Mouse (Mus musculus) T-helper 1 cell (primary cell): Measurements from ENCODE around the gene Serpini1.

ENCODE experiments used
- in situ Hi-C: fragments of 300-600 bp; cut with MboI, MseI; formaldehyde crosslinking; loops from one replicate; pipeline ENCODE4 v1.15.1; 2025; ENCODE audit warnings: high pct_unique_total_duplicates

Serpini1 gene

DNA sequence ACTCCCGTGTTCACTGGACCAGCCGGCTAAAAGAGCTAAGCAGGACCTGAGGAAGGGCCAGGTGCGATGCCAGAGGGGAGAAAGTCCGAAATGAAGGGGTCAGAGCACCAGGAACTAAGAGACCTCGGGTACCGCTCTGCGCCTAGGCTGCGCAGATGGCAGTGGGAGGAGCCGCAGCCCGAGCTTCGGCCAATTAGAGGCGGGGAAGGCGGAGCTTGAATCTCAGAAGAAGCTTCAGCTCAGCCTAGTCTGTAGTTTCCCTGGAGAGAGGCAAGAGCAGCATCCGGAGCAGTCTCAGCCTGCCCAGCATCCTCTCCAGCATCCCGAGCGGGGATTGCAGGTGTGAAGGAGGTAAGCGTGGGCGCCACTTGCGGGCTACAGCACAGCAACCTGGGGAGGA lies at the start of gene Serpini1:
TSS of gene Serpini1 (plus strand) at position 256 of the 400 bp plus-strand sequence.
- in situ Hi-C loops, result no loop called here

- in situ Hi-C loops, result no loop called here
These were observed 39.6 kb upstream of the Serpini1 start for GRCm38 (mm10) chr3:75517631-75518250.

DNA sequence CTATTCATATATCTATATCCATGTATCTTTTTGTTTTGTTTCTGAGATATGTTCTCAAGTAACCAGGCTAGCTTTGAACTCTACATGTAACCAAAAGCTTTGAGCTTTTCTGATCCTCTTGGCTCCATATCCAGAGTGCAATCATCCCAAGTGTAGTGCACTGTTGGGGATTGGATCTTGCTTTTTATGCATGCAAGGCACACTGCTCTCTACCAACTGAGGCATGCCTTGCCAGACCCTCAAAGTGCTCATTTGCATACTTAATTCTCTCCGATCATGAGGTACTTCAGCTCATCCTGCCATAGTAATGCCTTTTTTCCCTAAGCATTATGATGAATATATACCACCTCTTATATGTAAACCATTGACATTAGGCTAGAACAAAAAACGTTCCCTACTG lies 36.0 kb upstream of the Serpini1 start:
- in situ Hi-C loops, result no loop called here

- in situ Hi-C loops, result no loop called here
These were observed 34.8 kb upstream of the Serpini1 start for GRCm38 (mm10) chr3:75522527-75522926.

DNA sequence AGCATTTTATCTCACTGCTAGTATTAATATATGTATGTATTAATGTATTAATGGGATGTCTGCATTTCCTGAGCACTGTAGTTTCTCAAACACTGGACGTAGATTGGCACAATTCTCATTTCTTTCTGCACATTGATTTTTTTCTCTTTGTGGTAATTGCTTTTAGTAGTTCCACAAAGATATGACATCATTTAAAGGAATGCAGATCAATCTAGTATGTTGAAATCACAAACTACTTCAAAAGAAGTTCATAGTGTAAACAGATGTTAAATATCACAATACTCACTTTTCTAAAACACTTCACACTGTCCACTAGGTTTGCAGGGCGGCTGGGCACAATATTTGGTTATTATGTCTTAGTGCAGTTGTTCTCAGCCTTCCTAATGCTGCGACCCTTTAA lies 26.3 kb upstream of the Serpini1 start:
- in situ Hi-C loops, result no loop called here

- in situ Hi-C loops, result no loop called here
These were observed 23.1 kb upstream of the Serpini1 start for GRCm38 (mm10) chr3:75534045-75534834.

DNA sequence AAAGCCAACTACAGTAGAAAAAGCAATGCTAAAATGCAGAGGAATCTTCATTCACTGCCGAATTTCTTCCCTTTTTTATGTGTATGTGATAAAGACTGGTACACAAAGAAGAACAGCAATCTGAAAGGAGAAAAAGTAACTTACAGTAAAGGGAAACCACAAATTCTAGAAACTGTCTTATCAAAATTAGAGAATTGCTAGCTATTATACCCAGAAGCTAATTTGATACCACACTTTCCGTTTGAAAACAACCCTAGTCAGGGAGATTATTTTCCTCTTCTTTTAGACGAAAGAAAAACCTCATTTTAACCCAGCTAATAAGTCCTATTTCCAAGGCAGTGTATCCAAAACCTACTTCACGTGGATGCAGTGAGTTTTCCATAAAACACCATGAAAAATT lies 16.1 kb upstream of the Serpini1 start:
- in situ Hi-C loops, result no loop called here

DNA sequence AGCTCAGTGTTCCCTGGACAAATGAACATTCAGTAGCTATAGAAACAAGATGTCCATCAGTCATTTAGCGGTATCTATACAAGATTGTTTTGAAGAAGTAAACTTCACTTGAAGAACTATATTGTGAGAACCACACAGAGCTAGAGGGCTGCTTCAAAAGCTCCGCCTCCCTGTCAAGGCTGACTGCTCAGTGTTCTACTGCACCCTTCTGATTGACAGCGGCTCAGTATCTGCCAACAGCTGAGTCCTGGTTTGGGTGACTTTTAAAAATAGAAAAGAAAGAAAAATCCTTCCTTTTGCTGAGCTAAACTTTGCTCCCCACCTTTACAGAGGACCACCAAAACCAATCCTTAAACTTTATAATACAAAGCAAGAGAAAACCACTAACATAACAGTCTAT lies 14.5 kb upstream of the Serpini1 start:
- in situ Hi-C loops, result no loop called here

DNA sequence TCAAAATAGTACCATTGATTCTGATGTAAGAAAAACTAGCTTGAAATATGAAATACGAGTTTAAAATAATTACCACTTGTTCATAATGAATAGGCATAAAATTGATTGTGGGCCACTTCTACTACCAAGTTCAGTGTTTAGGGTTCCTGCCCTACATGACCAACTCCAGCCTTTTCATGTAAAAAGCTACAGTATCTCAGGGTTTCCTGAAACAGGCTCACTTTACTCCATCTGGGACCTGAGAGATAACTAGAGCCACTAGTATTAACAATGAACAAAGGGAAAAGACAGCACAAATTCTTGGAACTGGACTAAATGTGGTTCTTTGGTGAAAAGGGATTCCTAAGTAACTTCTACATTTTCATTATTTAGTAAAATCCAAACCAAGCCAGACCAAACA lies 13.1 kb upstream of the Serpini1 start:
- in situ Hi-C loops, result no loop called here

GRCm38 (mm10) chr3:75551248-75551647 lies 6.1 kb upstream of the Serpini1 start:
- in situ Hi-C loops, result no loop called here

DNA sequence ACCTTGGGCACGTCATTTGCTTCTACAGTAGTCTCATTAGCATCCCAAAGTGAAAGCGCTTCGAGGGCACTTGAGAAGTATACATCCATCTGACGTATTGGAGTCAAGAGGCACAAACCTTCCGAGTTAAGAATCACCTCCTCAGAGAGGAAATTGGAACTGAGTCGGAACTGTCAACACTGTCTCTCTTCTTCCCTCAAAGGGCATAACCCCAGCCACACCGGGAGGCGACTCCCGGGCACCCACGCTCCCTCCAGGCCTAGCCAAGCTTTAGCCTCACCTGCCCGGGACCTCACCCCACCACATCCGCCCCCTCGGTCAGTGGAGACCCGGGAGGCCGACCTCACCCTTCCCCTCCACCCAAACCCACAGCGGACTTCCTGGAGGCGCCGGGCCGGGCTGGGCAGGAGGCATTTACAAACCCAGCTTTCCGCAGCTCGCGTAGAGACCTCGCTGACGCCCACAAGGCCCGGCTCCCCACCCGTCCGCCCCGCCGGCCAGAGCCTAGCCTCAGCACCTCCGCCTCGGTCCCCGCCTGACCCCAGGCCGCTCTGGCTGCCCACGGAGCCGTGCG lies 1.1 kb upstream of the Serpini1 start:
- in situ Hi-C loops, result no loop called here

GRCm38 (mm10) chr3:75556695-75557291 lies 554 bp upstream of the Serpini1 start, which contains the start of gene Pdcd10:
Gene Pdcd10 (minus strand): TSS chr3:75556856.
- in situ Hi-C loops, result no loop called here

- in situ Hi-C loops, result no loop called here
These were observed 16.7 kb downstream of the Serpini1 start for GRCm38 (mm10) chr3:75574074-75574473.

GRCm38 (mm10) chr3:75575582-75575981 lies 18.2 kb downstream of the Serpini1 start:
- in situ Hi-C loops, result no loop called here

- in situ Hi-C loops, result no loop called here
These were observed 22.0 kb downstream of the Serpini1 start for GRCm38 (mm10) chr3:75579352-75579751.

GRCm38 (mm10) chr3:75583293-75583692 lies 25.9 kb downstream of the Serpini1 start:
- in situ Hi-C loops, result no loop called here

DNA sequence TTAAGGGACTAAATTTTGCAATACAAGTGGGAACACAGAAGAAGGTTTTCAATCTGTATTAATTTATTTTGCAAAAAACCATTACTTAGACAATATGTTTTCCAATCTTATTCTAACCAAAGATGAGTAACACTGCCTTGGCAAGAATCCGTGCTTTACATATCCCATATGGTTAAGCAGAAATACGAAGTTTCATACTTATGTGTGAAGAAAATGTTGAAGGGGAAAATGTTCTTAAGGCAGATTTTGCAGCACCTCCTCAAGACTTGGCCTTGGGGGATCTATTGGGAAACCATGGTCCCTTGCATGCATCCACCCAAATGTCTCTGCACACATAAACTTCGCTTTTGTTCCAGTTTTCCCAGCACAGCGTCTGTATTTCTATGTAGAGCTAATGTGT lies 27.6 kb downstream of the Serpini1 start:
- in situ Hi-C loops, result no loop called here

GRCm38 (mm10) chr3:75611019-75611418 lies 53.7 kb downstream of the Serpini1 start:
- in situ Hi-C loops, result no loop called here

GRCm38 (mm10) chr3:75624627-75625026 lies 67.3 kb downstream of the Serpini1 start:
- in situ Hi-C loops, result no loop called here

DNA sequence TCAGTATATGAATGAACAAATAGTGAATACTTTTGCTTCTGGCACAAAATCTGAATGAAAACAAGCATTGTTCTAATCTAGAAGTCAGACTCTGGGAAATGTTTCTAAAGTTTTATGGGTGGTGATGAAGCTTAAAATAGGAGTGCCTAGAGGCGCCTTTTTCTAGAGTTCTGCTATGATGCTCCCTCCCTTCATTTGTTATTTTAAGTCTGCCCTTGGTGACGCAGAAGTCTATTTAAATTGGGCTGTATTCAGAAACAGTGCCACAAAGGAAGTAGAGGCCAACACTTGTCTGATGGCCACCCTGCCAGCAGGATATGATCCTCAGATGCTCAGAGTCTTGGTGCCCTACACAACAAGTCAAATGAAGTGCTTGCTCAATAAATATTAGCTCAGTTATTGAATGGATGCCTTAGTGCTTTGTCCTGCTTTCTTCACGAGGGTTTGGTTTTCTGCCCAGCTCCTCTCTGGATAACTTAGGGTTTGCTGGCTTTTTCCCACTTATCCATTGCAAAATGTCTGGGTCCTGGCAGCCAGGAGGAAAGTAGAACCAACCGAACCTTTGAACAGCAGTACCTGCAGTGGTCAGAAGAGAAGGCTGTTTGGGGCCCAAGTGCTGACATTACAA lies 73.8 kb downstream of the Serpini1 start:
- in situ Hi-C loops, result no loop called here

GRCm38 (mm10) chr3:75633221-75633620 lies 75.9 kb downstream of the Serpini1 start:
- in situ Hi-C loops, result no loop called here

GRCm38 (mm10) chr3:75633635-75634034 lies 76.3 kb downstream of the Serpini1 start:
- in situ Hi-C loops, result no loop called here
